Mouse (Mus musculus): ENCODE measurements at regions not wholly inside any gene's neighbourhood (a gene's known extent, or its start where the extent isn't known, plus 50 kb on each side); places are given as distances from the start of the nearest gene placed in this dataset.

- Histone ChIP-seq H3K36me3 (ENCODE audit: control insufficient read depth, insufficient read depth, low read length) (no peaks in the 10 kb centered on the region), H3K4me2 (ENCODE audit: low read depth, low read length) (no peak overlapping the region), H3K27ac (ENCODE audit: low read depth, low read length) (no peak overlapping the region), H3K4me3 (ENCODE audit: low read depth, low read length) (no peak overlapping the region), H3K4me1 (ENCODE audit: control insufficient read depth, insufficient read depth, low read length) (no peaks in the 10 kb centered on the region), H3K9me3 (ENCODE audit: control insufficient read depth, low read length) (no peaks in the 10 kb centered on the region), H3K27me3 (ENCODE audit: control insufficient read depth, insufficient read depth, low read length) (no peaks in the 10 kb centered on the region), H3K9ac (replicated peaks; ENCODE audit: low read depth, low read length) (no peak overlapping the region)
- peak; percentile 79 for ATAC-seq (ENCODE audit: low read depth)
- WGBS, result 79% methylated on average over 3 of the region's 3 CpGs
These were observed 167.2 kb upstream of the Adgrb3 start for GRCm38 (mm10) chr1:25996685-25997084.

All from neural tube, embryonic 14.5 days (tissue).